Mouse (Mus musculus) forelimb bud, embryonic 11.5 days (tissue): Measurements from ENCODE around the gene 1300017J02Rik.
"Not testable (repeated sequence)": the region's sequence is repeated elsewhere in the genome, so short reads cannot be mapped to it uniquely, and the experiment has no call there.

Experiments used
- DNase-seq: peaks from one replicate; pipeline ENCODE4 v3.0.0-alpha.2; 2012; ENCODE audit warnings: low read depth, low spot score

The 1300017J02Rik gene

GRCm38 (mm10) chr9:103304927-103305326 is at the start of gene 1300017J02Rik, which contains the start of gene Topbp1:
TSS of gene 1300017J02Rik (minus strand) at chr9:103305082.
TSS of gene Topbp1 (plus strand) at chr9:103305215.
- peak; percentile 96 for DNase-seq

DNA sequence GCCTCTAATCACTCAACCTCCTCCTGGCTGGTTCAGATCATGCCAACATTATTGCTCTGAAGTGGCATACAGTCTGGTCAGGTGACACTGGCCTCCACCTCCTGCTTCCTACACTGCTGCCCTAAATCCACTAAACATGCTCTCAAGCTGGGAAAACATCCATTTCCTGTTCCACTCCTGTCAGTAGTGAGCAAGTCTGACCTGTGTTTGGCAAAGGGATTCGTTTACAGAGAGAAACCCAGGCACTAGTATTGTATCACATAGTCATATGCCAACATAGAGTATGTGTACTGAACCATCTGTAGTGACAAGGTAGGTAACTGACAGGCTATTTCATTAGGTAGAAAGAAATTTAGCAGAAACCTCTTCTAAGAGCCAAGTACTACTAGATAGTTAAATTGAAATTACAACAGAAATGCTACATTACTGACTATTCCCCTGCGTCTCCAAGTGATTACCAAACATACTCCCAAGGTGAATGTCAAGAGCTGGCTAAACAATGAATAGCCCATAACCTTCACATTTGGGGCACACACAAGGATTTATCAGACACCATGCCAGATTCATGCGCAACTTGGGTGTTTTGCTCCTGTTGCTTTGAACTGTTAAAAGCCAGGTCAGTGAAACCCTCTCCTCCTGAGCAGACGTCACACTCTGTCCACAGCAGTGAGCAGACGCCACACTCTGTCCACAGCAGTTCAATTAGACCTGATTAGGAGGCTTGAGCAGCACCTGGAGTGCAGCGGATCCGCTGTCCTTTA is 48.8 kb upstream of the 1300017J02Rik start:
- DNase-seq, result not testable (repeated sequence)

- DNase-seq, result no peak
Measured at GRCm38 (mm10) chr9:103348791-103349190, 43.9 kb upstream of the 1300017J02Rik start.

- no peak for DNase-seq
Measured at GRCm38 (mm10) chr9:103347996-103348490, 43.2 kb upstream of the 1300017J02Rik start.

DNA sequence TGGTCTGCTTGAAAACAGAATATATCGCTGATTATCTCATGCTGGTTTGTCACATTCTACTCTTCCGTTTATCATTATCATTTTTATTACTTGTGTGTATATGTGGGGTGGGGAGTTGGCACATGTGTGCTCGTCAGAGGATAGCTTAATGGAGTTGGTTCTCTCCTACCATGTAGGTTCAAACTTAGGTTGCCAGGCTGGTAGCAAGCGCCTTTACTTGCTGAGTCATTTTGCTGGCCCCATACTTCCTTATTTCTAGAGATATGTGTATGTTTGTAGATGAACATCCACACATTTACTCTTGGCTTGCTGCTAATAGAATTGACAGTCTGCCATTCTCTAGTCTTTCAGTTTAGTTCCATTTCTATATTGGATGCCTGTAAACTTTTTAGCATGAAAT is 42.2 kb upstream of the 1300017J02Rik start:
- DNase-seq, result no peak

GRCm38 (mm10) chr9:103336912-103337311 is 32.0 kb upstream of the 1300017J02Rik start:
- no peak for DNase-seq

DNA sequence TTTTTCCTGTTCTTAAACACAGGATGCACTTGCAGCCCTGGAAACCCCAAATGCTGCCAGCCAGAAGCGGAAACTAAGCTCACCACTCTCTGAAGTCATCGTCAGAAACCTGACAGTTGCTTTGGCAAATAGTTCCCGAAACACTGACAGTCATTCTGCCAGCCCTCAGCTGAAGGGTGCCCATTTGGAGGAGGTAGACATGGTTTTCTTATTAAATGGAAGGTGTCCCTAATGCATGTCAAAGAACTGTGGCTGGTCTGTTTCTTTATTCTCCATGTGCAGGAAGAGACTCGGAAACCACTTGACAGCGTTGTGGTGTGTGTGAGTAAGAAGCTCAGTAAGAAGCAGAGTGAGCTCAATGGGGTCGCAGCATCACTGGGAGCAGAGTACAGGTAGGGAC is 27.8 kb upstream of the 1300017J02Rik start:
- no peak for DNase-seq

DNA sequence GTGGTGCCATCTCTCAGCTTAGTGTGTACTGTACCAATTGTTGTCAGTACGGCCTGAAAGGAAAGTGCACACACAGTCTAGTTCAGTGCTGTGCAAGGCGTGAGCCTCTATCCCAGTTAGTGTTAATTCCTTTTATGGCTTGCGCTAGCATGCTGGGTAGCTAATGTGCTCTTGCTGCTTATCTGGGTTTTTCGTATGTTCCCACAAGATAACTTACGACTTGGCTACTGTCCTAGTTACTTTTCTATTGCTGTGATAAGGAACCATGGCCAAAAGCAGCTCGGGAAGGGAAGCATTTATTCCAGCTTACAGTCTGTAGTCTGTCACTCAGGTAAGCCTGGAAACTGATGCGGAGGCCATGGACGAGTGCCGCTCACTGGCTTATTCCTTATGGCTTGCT is 21.6 kb upstream of the 1300017J02Rik start:
- DNase-seq, result no peak

GRCm38 (mm10) chr9:103324678-103325077 is 19.8 kb upstream of the 1300017J02Rik start:
- no peak for DNase-seq

DNA sequence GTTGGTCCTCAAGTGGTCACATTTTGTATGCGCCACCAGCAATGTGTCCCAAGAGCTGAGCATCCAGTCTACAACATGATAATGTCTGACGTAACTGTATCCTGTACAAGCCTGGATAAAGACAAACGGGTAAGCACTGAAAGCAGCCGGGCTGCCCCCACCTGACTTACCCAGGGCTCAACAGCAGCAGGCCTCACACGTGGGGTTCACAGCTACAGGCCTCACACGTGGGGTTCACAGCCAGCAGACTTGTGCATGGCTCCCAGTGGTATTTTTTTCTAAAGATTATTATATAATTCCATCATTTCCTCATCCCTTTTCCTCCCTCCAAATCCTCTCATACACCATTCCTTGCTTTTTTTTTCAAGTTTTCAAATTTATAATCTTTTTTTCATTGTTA is 5.0 kb upstream of the 1300017J02Rik start:
- DNase-seq, result no peak

- peak; percentile 49 for DNase-seq
Measured at GRCm38 (mm10) chr9:103305332-103306041, 605 bp upstream of the 1300017J02Rik start.

DNA sequence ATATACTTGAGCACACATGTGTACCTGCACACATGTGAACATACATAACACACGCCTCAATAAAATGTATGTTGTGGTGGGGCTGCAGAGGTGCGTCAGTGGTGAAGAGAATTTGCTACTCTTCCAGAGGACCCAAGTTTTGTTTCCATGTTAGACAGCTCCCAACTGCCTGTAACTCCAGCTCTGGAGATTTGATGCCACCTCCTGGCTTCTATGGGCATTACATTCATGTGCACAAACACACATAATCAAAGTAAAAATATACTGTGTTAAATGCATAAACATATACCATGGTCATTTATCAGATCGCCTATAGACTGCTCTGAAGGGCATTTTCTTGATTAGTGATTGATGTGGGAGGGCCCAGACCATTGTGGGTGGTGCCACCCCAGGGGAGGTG is 2.2 kb downstream of the 1300017J02Rik start:
- peak; percentile 59 for DNase-seq

GRCm38 (mm10) chr9:103302239-103302638 is 2.6 kb downstream of the 1300017J02Rik start:
- no peak for DNase-seq

- no peak for DNase-seq
Measured at GRCm38 (mm10) chr9:103301086-103301485, 3.8 kb downstream of the 1300017J02Rik start.

GRCm38 (mm10) chr9:103294507-103294906 is 10.4 kb downstream of the 1300017J02Rik start:
- no peak for DNase-seq

- DNase-seq, result no peak
Measured at GRCm38 (mm10) chr9:103288489-103289180, 16.2 kb downstream of the 1300017J02Rik start.

DNA sequence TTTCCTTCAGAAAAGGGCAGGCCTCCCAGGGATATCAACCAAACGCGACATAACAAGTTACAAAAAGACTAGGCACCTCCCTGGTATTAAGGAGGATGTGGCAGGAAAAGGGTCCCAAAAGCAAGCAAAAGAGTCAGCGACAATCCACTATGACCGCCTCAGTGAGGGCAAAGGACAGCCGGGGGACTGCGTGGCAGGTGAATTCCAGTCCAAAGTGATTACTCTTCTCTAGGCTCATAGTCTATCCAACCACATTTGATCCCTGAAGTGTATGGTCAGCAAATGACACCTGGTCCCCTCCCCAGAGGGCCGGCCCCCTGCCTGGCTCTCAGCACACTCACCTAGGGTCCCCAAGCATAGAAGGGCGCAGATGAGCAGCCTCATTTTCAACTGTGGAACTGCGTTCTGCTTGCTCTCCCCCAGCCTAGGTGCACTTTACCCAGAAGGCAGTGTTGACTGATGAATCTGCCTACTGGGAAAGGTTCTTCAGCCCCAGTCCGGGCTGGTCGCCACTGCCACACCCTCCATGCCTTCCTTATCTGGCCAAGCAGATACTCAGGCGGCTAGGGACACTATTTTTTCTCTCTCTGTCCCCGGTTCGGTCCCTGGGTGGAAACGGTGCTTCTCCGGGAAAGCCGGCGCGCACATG is 16.9 kb downstream of the 1300017J02Rik start:
- DNase-seq, result no peak

DNA sequence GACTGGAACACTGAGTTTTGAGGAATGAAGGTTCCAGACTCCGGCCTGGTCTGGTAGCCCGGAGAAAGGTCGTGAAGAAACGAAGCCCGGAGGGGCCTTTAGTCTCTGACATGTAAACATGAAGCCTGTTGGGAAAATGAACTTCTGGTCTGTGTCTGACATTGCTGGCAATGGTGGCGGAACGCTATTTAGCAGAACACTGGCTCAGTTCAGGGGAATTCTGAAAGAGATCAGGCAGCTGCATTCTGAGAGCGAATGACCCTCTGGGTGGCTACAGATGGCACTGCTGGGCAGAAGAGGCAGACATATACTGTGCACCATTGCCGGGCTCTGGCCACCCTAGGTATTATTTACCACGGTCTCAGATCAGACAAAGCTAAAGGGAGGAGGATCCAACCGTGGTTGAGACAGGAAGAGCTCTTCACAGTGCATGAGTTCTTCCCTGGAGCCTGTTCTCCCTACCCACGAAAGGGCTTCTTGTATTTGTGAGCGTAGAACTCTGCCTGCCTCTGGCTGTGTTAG is 17.9 kb downstream of the 1300017J02Rik start:
- DNase-seq, result no peak

DNA sequence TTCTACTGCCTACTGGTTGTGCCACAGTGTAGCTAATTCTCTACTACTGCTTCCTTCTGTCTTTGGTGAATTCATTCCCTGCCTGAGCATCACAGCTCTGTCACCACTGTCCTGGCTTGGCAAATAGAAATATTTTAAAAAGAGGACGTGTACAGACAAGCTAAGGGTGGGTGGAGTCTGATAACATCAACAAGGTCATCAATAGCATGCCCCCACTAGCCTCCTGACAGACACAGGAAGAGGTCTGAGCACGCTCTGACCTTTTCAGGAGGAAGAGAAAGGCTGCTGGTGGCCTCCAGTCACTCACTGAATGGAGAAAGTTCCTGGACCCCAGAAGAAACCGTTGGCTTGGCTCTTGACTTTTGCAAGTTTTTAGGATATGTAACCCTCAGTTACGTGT is 18.5 kb downstream of the 1300017J02Rik start:
- no peak for DNase-seq

DNA sequence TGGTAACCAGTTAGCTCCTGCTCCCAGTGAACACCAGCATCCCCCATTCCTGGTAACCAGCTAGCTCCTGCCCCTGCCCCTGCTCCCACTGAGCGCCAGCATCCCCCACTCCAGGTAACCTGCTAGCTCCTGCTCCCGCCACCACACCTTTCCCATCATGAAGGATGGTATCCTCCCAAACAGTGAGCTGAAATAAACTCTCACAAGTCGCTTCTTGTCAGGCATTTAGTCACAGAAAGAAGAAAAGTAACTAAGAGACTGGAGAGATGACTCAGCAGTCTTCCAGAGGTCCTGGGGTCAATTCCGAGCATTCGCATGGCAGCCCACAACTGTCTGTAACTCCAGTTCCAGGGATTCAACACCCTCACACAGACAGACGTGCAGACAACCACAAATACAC is 28.0 kb downstream of the 1300017J02Rik start:
- no peak for DNase-seq

DNA sequence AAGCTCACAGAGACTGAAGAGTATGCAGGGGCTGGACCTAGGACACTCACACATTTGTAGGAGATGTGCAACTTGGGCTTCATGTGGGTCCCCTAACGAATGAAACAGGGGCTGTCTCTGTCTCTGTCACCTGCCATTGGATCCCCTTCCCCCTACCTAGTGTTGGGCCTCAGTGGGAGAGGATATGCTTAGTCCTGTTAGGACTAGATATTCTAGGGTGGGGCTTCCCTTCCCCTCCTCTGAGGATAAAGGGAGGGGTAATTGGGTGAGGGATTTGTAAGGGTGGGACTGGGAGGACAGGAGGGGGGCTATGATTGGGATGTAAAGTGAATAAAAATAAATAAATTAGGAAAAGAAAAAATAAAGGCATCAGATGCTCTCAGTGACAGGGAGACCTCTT is 29.2 kb downstream of the 1300017J02Rik start:
- DNase-seq, result no peak
